22 mouse cellular contexts compared by ENCODE assay signal in genomic region chr11:98168400-98168799, GRCm38 (mm10). TPM values are rescaled to one million over a fixed set of nuclear protein-coding genes. Genes with fewer than 3 reads are reported as not detected.
DNase-seq lines count a peak whose midpoint lies in the region; ATAC-seq lines count a peak whose summit lies in the region.
"Had no signal": no experiment of that assay in that cellular context is flagged by ENCODE, and none has a peak within 500 bp of the region (broad histone marks: within the 10 kb centered on the region; RNA-seq: fewer than 3 reads in every experiment).

No protein-coding gene starts in this region.

- H3K4me1 ChIP-seq in kidney, embryonic 15.5 days = no peaks in the 10 kb centered on the region
- H3K4me1 ChIP-seq in kidney, embryonic 14.5 days (ENCODE audit: control insufficient read depth, insufficient read depth, low read length) = no peaks in the 10 kb centered on the region
- H3K4me1 ChIP-seq: embryonic facial prominence, embryonic 13.5 days; embryonic facial prominence, embryonic 15.5 days; forebrain, embryonic 10.5 days; forebrain, embryonic 12.5 days had no signal

- DNase-seq in kidney, adult 11 months = peak; percentile 27
- peak; percentile 44 to 54 for DNase-seq in kidney, adult 8-10 months
- DNase-seq in kidney, postnatal 14 days = peak; percentile 26
- no peak for DNase-seq in kidney, postnatal 10 days
- DNase-seq: adrenal gland, adult 2 months; adrenal gland, postnatal 10 days; adrenal gland, postnatal 25 days; cerebellum, adult 11 months; cerebellum, adult 18-20 months; cerebellum, adult 8-10 months; cerebellum, adult 9-11 months; cerebellum, postnatal 14 days; cerebellum, postnatal 36 days; embryo, embryonic 11 days had no signal

- no peak overlapping the region for H3K27ac ChIP-seq in kidney, embryonic 15.5 days
- no peak overlapping the region for H3K27ac ChIP-seq in kidney, embryonic 14.5 days (ENCODE audit: low read depth, low read length)
- H3K27ac ChIP-seq: embryonic facial prominence, embryonic 13.5 days; embryonic facial prominence, embryonic 15.5 days; forebrain, embryonic 10.5 days; forebrain, embryonic 12.5 days had no signal

- H3K9me3 ChIP-seq in kidney, embryonic 15.5 days (replicated peaks) = no peaks in the 10 kb centered on the region
- no peaks in the 10 kb centered on the region for H3K9me3 ChIP-seq in kidney, embryonic 14.5 days (ENCODE audit: control insufficient read depth, low read length)
- H3K9me3 ChIP-seq: embryonic facial prominence, embryonic 13.5 days; embryonic facial prominence, embryonic 15.5 days; forebrain, embryonic 10.5 days; forebrain, embryonic 12.5 days had no signal

- no peak overlapping the region for H3K4me2 ChIP-seq in kidney, embryonic 15.5 days
- no peak overlapping the region for H3K4me2 ChIP-seq in kidney, embryonic 14.5 days (replicated peaks; ENCODE audit: low read depth, low read length)
- H3K4me2 ChIP-seq: embryonic facial prominence, embryonic 13.5 days; embryonic facial prominence, embryonic 15.5 days; forebrain, embryonic 12.5 days had no signal

- H3K9ac ChIP-seq in kidney, embryonic 15.5 days = no peak overlapping the region
- H3K9ac ChIP-seq in kidney, embryonic 14.5 days (ENCODE audit: low read depth, low read length) = no peak overlapping the region
- H3K9ac ChIP-seq: embryonic facial prominence, embryonic 13.5 days; embryonic facial prominence, embryonic 15.5 days; forebrain, embryonic 12.5 days had no signal

- H3K4me3 ChIP-seq in kidney, embryonic 15.5 days (replicated peaks) = no peak overlapping the region
- no peak overlapping the region for H3K4me3 ChIP-seq in kidney, embryonic 14.5 days (ENCODE audit: low read length)
- H3K4me3 ChIP-seq: embryonic facial prominence, embryonic 13.5 days; embryonic facial prominence, embryonic 15.5 days; erythroblast, embryonic 14.5 days; forebrain, embryonic 10.5 days; forebrain, embryonic 12.5 days had no signal

- 93% methylated on average over 1 of the region's 1 CpGs for WGBS in kidney, embryonic 15.5 days
- WGBS in kidney, embryonic 14.5 days = 89% methylated on average over 1 of the region's 1 CpGs

- ATAC-seq in kidney, embryonic 15.5 days (replicated peaks; ENCODE audit: low FRiP score) = no peak
- no peak for ATAC-seq in kidney, embryonic 14.5 days (ENCODE audit: low FRiP score, low TSS enrichment)
- ATAC-seq: forebrain, embryonic 14.5 days had no signal

- peaks cover 91% of the 10 kb centered on the region for H3K36me3 ChIP-seq in kidney, embryonic 15.5 days
- peaks cover 81% of the 10 kb centered on the region for H3K36me3 ChIP-seq in kidney, embryonic 14.5 days (ENCODE audit: control insufficient read depth, insufficient read depth, low read length)

- H3K27me3 ChIP-seq in kidney, embryonic 15.5 days = no peaks in the 10 kb centered on the region
- no peaks in the 10 kb centered on the region for H3K27me3 ChIP-seq in kidney, embryonic 14.5 days (ENCODE audit: control insufficient read depth, insufficient read depth, low read length)
- H3K27me3 ChIP-seq: embryonic facial prominence, embryonic 13.5 days; embryonic facial prominence, embryonic 15.5 days; forebrain, embryonic 12.5 days had no signal

RNA-seq across cellular contexts. Expression of gene Fbxl20, which starts 18.2 kb away (rescaled TPM):
- 18.0 and 20.3 TPM in 2 replicates for polyA plus RNA-seq in kidney, embryonic 15.5 days (2015; fragmentation: Nextera tagmentation; extraction: Ambion mirVana)
- polyA plus RNA-seq in kidney, embryonic 14.5 days (2014; fragmentation: Nextera tagmentation; extraction: Ambion mirVana) = 10.1 and 17.8 TPM in 2 replicates

RNA-seq across cellular contexts. Expression of gene Med1, which starts 24.7 kb away (rescaled TPM):
- 66.6 and 72.8 TPM in 2 replicates for polyA plus RNA-seq in kidney, embryonic 15.5 days (2015; fragmentation: Nextera tagmentation; extraction: Ambion mirVana)
- polyA plus RNA-seq in kidney, embryonic 14.5 days (2014; fragmentation: Nextera tagmentation; extraction: Ambion mirVana) = 62.5 and 76.6 TPM in 2 replicates

RNA-seq across cellular contexts. Expression of gene Cdk12, which starts 34.5 kb away (rescaled TPM):
- 10.9 and 11.9 TPM in 2 replicates for polyA plus RNA-seq in kidney, embryonic 15.5 days (2015; fragmentation: Nextera tagmentation; extraction: Ambion mirVana)
- polyA plus RNA-seq in kidney, embryonic 14.5 days (2014; fragmentation: Nextera tagmentation; extraction: Ambion mirVana) = 16.1 and 18.3 TPM in 2 replicates
